Mouse (Mus musculus): Measurements from ENCODE around the gene Gm17655. TPM values are rescaled to one million over a fixed set of nuclear protein-coding genes. Genes with fewer than 3 reads are reported as not detected.
"Not testable (repeated sequence)": the region's sequence is repeated elsewhere in the genome, so short reads cannot be mapped to it uniquely, and the experiment has no call there.

The Gm17655 gene
- polyA plus RNA-seq, 1 experiment from 2014 or later, result 7.5 TPM

GRCm38 (mm10) chr5:110023694-110024427 lies 48.5 kb downstream of the Gm17655 start:
- H3K27me3 ChIP-seq; H3K9ac ChIP-seq; H3K4me2 ChIP-seq (replicated peaks); H3K36me3 ChIP-seq; H3K27ac ChIP-seq; H3K4me1 ChIP-seq; H3K9me3 ChIP-seq (replicated peaks); H3K4me3 ChIP-seq: not testable (repeated sequence)
- peak; percentile 60 for ATAC-seq (ENCODE audit: low FRiP score)
- WGBS, result 52% methylated on average over 8 of the region's 8 CpGs

DNA sequence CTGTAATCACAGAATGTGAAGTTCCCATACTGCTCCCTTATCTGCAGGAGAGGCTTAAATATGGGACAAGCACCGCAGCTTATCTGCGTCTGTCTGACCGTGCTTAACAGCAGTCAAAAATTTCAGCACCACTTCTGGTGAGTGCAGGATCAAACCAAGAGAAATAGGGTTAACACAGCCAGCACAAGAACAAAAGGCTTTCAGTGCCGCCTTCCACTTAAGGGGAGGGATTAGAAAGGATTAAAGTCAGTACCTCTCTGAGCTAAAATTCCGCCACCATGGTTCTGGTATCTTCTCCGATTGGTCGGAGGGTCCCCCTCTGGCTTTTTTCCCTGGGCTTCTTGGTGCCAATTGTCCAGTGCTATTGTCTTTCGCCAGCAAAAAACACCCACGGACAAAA lies 49.0 kb downstream of the Gm17655 start:
- H3K27ac ChIP-seq, result no peak overlapping the region
- no peaks in the 10 kb centered on the region for H3K4me1 ChIP-seq
- no peak overlapping the region for H3K9ac ChIP-seq
- WGBS, result 60% methylated on average over 9 of the region's 9 CpGs
- ATAC-seq (ENCODE audit: low FRiP score), result no peak
- H3K4me2 ChIP-seq (replicated peaks), result no peak overlapping the region
- H3K36me3 ChIP-seq, result no peaks in the 10 kb centered on the region
- H3K4me3 ChIP-seq, result no peak overlapping the region
- H3K9me3 ChIP-seq (replicated peaks), result peaks cover 7% of the 10 kb centered on the region; the same call in 1 of the 2 replicates
- H3K27me3 ChIP-seq, result no peaks in the 10 kb centered on the region

- not testable (repeated sequence) for H3K4me3 ChIP-seq; H3K4me1 ChIP-seq; H3K4me2 ChIP-seq (replicated peaks); H3K27ac ChIP-seq; H3K36me3 ChIP-seq; H3K27me3 ChIP-seq; ATAC-seq (ENCODE audit: low FRiP score); H3K9ac ChIP-seq
- H3K9me3 ChIP-seq (replicated peaks), result peaks cover 13% of the 10 kb centered on the region; the same call in 1 of the 2 replicates
- 86% methylated on average over 10 of the region's 10 CpGs for WGBS
Observed at GRCm38 (mm10) chr5:110015775-110016174, 56.5 kb downstream of the Gm17655 start.

Other genes starting within 250 kb of the Gm17655 start
- gene Gm15446, start 149.1 kb downstream of the Gm17655 start, polyA plus RNA-seq (2016; fragmentation: Nextera tagmentation; extraction: Ambion mirVana), result 0.52 and 0.53 TPM in 2 replicates
- gene Zfp932, start 76.0 kb downstream of the Gm17655 start, polyA plus RNA-seq (2016; fragmentation: Nextera tagmentation; extraction: Ambion mirVana), result 22.2 and 25.1 TPM in 2 replicates
- gene Gm35315, start 21.9 kb upstream of the Gm17655 start, polyA plus RNA-seq (2016; fragmentation: Nextera tagmentation; extraction: Ambion mirVana), result 1.0 and 1.1 TPM in 2 replicates
- 1.3 and 1.6 TPM in 2 replicates for gene Plcxd1, start 27.5 kb upstream of the Gm17655 start, polyA plus RNA-seq (2016; fragmentation: Nextera tagmentation; extraction: Ambion mirVana)
- 53.7 and 55.8 TPM in 2 replicates for gene Gtpbp6, start 35.7 kb upstream of the Gm17655 start, polyA plus RNA-seq (2016; fragmentation: Nextera tagmentation; extraction: Ambion mirVana)
- gene Zfp605, start 37.6 kb upstream of the Gm17655 start, polyA plus RNA-seq (2016; fragmentation: Nextera tagmentation; extraction: Ambion mirVana), result 11.4 and 12.5 TPM in 2 replicates
- 92.4 and 93.5 TPM in 2 replicates for gene Chfr, start 63.3 kb upstream of the Gm17655 start, polyA plus RNA-seq (2016; fragmentation: Nextera tagmentation; extraction: Ambion mirVana)
- gene Golga3, start 104.2 kb upstream of the Gm17655 start, polyA plus RNA-seq (2016; fragmentation: Nextera tagmentation; extraction: Ambion mirVana), result 29.1 and 30.7 TPM in 2 replicates
- gene Ankle2, start 158.5 kb upstream of the Gm17655 start, polyA plus RNA-seq (2016; fragmentation: Nextera tagmentation; extraction: Ambion mirVana), result 36.7 and 38.6 TPM in 2 replicates
- 77.5 and 81.0 TPM in 2 replicates for gene Pgam5, start 197.4 kb upstream of the Gm17655 start, polyA plus RNA-seq (2016; fragmentation: Nextera tagmentation; extraction: Ambion mirVana)
- 7.4 and 9.5 TPM in 2 replicates for gene Pxmp2, start 213.7 kb upstream of the Gm17655 start, polyA plus RNA-seq (2016; fragmentation: Nextera tagmentation; extraction: Ambion mirVana)
- 18.7 and 21.8 TPM in 2 replicates for gene Pole, start 213.8 kb upstream of the Gm17655 start, polyA plus RNA-seq (2016; fragmentation: Nextera tagmentation; extraction: Ambion mirVana)

Measured in hindbrain, embryonic 12.5 days (tissue).